Mouse (Mus musculus) adrenal gland, adult 2 months (tissue): ENCODE data around the gene Hist1h4f. TPM values are rescaled to one million over a fixed set of nuclear protein-coding genes. Genes with fewer than 3 reads are reported as not detected.
"Not testable (repeated sequence)": the region's sequence is repeated elsewhere in the genome, so short reads cannot be mapped to it uniquely, and the experiment has no call there.

Source experiments
- DNase-seq: peaks from one replicate; pipeline ENCODE4 v3.0.0; 2021
- polyA plus RNA-seq: library from polyadenylated mRNA; depleted of rRNA; stranded (reverse); fragments of >200 nt; gene quantifications from 2 replicates; pipeline ENCODE4 v1.2.3, GENCODE M21; 2012
- total RNA-seq, 2 experiments: library from RNA; stranded (reverse); gene quantifications; 2 replicates each; pipeline ENCODE4 v1.2.3; 2021

Hist1h4f gene
- total and polyA plus RNA-seq, 3 experiments: 0.40 to 51.6 (median 37.2) TPM

DNA sequence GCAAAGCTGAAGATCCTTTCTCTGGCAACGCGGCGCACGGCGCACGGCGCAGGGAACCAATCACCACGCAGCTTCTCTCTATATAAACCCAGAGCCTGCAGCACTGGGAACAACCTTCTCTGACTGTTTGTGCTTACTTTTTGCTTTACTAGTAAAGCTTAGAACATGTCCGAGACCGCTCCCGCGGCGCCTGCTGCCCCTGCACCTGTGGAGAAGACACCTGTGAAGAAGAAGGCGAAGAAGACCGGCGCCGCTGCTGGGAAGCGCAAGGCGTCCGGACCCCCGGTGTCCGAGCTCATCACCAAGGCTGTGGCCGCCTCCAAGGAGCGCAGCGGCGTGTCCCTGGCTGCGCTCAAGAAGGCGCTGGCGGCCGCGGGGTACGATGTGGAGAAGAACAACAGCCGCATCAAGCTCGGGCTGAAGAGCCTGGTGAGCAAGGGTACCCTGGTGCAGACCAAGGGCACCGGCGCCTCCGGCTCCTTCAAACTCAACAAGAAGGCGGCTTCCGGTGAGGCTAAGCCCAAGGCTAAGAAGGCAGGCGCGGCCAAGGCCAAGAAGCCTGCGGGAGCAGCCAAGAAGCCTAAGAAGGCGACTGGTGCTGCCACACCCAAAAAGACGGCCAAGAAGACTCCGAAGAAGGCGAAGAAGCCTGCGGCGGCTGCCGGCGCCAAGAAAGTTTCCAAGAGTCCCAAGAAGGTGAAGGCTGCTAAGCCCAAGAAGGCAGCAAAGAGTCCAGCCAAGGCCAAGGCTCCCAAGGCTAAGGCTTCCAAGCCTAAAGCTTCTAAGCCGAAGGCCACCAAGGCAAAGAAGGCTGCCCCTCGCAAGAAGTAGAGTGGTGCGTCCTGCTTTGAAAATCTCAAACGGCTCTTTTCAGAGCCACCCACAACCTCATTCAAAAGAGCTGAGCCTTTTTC lies 3.7 kb upstream of the Hist1h4f start:
- DNase-seq: peak; percentile 83

DNA sequence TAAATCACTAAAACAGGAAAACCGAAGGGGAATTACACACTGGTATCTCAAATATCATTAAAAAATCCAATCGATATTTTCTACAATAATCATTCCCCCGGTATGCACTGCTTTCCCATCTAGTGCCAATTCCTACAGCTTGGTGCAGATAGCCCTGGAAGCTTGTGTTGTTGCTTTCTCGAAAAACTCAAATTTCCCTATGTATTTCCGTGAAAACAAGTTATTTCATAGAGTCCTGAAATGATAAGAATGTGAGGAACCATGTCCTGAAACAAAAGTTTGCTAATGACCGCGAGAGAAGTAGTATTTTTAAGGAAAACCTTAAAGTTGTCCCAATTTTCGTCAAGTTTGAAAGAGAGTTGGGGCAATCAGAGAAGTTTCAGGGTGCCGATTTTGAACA lies 2.9 kb upstream of the Hist1h4f start:
- no peak for DNase-seq

DNA sequence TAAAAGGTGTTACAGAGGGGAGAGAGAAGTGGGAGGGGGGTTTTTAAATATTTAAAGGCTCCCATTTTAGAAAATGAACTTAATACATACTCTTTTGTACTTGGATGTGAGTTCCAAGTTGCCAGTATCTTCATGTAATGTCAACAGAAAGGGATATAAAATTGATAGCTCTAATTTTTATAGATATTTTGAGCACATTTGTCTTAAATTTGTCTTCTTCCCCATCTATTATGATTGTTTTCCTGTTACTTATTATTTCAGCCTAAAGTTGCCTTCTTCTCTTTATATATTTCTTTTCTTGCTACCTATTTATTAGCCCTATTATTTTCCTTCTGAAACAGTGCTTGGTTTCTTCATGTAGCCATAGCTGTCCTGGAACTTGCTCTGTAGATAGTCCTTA lies 1.5 kb upstream of the Hist1h4f start, which contains the start of gene Hist1h1d:
Hist1h1d (plus strand) TSS at position 301 of the 400 bp plus-strand sequence.
- no peak for DNase-seq

DNA sequence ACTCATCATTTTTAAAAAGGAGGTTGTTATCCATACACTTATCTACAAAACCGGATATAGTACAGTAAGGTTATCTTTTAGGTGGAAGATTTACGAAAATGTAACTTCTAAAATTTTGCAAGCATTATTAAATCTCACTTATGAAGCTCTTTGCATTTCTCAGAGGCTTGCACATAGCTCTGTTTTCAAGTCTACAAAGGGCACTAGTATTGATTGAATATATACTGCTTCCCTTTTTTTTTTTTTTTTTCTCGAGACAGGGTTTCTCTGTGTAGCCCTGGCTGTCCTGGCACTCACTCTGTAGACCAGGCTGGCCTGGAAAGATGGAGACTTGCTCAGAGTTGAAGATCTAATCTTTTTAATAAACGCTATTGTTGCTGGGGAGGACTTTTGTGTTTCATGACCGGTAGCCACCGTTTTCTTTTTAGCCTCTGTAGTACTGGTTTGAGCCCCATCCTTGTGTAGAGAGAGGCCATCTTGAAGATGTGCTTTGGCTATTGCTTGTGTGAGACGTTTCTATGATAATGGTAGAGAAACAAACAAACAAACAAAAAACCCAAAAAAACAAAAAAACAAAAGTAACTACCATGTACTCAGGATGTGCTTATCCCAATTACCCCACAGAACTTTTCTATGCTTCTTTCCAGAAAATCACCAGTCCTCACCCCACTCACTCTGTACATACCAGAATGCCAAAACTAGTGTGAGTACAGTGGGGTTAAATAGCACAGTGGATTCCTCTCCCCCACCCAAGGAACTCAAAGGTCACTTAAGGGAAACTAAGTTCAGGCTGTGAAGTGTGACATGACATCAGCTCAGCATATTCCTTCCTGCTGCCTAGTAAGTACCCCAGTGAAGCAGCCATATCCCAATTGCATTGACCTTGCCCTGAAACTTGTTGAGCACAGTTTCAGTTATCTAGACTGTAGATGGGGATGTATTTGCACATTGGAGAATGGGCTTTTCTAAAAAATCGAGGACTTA lies 775 bp upstream of the Hist1h4f start:
- no peak for DNase-seq

DNA sequence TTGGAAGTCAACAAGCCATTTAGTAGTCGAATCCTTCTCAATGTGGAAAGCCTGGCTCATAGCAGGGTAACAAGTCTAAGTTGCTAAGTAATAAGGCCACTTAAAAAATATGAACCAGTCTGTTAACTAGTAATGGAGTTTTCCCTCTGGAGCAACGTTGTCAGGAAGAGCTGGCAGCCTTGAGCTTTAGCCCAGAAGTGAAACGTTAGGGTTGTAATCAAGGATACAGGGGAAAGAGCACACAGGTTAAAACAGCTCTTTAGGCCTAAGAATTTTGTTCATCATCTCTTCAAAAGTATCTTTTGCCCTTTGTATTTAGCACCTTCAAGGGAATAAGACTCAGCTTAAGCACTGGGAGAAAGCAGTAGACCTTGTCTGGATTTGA lies 695 bp downstream of the Hist1h4f start:
- no peak for DNase-seq

DNA sequence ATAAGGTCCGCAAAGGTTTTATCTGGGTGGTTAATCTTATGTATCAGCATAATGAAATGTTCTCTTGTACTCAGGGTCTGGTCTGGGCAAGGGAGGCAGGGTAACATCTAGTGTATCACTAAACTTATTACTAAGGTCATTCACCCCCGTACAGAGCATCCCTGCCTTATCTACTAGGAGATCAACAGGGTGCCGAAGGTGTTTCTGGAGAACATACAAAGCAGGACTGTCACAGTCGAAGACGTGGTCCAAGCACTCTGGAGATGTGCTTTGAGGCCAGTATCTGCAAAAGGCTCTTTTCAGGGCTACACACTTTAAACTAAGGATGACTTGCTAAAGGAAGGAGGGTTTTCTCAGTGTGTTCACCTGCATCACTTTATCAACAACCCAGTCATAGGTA lies 4.8 kb downstream of the Hist1h4f start:
- DNase-seq: no peak

DNA sequence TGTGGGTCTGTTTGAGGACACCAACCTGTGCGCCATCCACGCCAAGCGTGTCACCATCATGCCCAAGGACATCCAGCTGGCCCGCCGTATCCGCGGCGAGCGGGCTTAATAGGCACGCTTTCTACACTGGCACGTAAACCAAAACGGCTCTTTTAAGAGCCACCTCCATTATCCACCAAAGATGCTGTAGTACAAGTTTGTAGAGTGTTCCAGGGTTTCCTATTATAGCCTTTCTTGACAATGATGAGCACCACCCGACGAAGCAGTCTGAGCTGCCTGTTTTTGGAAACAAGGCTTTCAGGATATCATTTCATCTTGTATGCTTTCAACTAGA lies 6.7 kb downstream of the Hist1h4f start:
- peak; percentile 47 for DNase-seq

DNA sequence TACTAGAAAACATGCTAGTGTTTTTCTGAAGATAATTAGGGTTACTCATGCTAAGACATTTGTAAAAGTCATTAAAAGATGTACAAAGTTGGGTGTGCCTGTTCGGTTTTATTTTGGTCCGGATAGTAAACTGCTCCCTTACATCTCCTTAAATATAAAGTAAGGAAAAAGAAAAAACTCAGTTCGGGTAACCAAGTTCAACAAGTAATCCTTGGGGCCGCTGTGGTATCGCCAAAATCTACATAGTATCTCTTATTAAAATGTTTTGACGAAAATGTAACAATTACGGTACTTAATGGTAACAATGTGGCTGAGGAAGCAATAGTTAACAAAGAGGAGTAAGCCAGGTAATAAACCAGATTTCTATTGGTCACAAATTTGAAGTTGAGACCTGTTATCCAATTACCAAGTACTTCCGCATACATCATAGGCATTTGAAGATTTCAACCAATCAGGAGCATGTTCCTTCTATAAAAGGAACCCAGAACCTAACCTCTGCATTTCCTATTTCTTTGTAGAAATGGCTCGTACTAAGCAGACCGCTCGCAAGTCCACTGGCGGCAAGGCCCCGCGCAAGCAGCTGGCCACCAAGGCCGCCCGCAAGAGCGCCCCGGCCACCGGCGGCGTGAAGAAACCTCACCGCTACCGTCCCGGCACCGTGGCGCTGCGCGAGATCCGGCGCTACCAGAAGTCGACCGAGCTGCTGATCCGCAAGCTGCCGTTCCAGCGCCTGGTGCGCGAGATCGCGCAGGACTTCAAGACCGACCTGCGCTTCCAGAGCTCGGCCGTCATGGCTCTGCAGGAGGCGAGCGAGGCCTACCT lies 7.3 kb downstream of the Hist1h4f start, which contains the start of gene Hist1h3f:
Hist1h3f (plus strand) TSS at position 88 of the 822 bp plus-strand sequence.
- peak; percentile 86 for DNase-seq

DNA sequence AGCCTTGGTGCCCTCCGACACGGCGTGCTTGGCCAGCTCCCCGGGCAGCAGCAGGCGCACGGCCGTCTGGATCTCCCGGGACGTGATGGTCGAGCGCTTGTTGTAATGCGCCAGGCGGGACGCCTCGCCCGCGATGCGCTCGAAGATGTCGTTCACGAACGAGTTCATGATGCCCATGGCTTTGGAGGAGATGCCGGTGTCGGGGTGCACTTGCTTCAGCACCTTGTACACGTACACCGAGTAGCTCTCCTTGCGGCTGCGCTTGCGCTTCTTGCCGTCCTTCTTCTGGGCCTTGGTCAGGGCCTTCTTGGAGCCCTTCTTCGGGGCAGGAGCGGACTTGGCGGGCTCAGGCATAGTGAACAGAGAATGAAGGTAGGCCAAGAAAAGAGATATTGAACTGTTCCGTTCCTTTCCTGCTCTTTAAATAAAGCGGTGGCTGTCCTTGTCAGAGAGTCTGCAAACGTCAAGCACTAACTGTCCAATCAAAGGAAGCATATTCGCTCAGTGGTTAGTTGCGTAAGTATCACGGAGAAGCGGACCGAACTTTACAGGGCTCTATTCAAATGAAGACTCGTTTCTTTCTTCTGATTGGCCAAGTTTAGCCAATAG lies 8.3 kb downstream of the Hist1h4f start, which contains the start of gene Hist1h2bh:
Hist1h2bh (minus strand) TSS at position 394 of the 609 bp plus-strand sequence.
- DNase-seq: peak; percentile 84

DNA sequence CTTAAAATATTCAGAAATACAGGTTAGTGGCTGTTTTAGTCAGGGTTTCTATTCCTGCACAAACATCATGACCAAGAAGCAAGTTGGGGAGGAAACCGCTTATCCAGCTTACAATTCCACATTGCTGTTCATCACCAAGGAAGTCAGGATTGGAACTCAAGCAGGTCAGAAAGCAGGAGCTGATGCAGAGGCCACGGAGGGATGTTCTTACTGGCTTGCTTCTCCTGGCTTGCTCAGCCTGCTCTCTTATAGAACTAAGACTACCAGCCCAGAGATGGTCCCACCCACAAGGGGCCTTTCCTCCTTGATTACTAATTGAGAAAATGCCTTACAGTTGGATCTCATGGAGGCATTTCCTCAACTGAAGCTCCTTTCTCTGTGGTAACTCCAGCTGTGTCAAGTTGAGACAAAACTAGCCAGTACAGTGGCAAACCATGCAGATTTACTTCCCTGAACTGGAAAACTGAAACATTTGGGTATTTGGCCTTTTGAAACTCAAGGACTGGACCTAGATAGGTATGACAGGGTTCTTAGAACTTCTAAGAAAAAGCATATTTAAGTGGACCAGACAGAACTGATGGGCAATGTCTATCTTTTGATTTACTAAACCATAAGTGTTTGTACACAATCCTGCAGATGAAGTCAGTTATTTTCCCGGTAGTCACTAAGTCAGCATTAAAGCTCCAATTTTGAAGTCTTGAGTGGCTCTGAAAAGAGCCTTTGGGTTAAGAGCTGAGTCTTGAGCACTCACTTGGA lies 9.0 kb downstream of the Hist1h4f start:
- DNase-seq: not testable (repeated sequence)

DNA sequence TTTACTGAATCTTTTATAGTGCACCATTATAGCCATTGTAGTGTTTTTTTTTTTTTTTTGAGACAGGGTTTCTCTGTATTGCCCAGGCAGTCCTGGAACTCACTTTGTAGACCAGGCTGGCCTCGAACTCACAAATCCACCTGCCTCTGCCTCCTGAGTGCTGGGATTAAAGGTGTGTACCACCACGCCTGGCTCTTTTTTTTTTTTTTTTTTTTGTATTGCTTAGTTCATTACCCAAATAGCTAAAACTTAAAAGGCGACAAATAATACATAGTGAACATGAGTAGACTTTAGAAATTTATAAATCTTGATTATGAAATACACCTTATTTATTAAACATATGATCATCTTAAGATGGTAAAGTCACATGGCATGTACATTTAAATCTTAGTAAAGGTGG lies 10.0 kb downstream of the Hist1h4f start:
- DNase-seq: no peak

DNA sequence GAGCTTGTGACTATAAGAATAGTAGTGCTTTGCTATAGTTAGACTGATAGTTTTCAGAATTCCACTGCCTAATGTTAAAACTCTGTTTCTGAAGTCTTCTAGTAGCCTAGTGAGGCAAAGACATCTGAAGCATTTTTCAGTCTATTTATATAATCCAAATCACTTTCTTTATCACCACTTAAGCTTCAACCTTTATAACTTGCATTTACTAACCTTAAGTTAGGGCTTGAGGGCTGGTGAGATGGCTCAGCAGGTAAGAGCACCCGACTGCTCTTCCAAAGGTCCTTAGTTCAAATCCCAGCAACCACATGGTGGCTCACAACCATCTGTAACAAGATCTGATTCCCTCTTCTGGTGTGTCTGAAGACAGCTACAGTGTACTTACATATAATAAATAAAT lies 11.6 kb downstream of the Hist1h4f start:
- not testable (repeated sequence) for DNase-seq

DNA sequence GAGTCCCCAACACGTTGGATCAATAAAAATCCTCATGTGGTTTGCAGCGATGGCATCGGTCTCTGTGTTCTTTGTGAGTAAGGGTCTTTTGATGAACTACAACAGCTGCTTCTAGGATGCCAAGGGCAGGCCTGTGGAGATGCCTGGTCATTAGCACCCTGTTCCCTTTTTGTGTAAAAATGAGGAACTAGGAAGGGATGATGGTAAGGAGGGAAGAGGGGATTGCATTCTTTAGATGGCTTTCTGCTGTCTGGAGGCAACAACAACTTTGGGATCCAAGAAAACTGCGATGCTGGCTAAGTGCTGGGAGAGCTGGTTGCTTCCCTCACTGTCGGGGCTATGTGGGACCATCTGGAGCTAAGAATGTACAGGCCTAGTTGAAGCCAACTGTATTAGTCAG lies 13.2 kb downstream of the Hist1h4f start:
- no peak for DNase-seq

DNA sequence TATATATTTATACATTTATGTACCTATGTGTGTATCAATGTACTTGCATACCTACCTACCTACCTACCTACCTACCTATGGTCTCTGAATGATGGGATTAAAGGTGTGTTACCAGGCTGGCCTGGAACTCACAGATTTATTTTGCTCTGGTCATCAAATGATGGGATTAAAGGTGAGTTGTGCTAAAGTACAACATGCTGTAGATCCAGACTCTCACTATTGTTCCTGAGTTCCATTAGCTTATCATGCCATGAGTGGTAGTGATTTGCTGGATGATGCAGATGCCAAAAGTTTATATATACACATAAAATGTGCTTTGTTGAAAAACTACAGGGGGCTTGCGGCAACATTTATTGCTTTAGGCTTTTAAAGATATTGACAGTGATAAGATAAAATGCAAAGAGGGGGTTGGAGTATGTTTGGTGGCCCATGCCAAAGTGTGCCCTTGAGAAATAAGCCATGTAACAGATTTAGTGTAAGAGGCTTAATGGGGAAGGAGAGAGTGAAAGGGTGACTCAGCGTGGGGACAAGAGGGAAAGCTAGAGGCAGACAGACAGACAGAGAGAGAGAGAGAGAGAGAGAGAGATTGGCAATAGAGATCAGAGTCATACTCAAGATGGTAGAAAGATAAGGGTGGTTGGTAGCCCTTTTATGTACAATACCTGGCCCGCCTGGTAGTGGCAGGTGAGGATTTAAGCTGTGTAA lies 14.3 kb downstream of the Hist1h4f start:
- no peak for DNase-seq

DNA sequence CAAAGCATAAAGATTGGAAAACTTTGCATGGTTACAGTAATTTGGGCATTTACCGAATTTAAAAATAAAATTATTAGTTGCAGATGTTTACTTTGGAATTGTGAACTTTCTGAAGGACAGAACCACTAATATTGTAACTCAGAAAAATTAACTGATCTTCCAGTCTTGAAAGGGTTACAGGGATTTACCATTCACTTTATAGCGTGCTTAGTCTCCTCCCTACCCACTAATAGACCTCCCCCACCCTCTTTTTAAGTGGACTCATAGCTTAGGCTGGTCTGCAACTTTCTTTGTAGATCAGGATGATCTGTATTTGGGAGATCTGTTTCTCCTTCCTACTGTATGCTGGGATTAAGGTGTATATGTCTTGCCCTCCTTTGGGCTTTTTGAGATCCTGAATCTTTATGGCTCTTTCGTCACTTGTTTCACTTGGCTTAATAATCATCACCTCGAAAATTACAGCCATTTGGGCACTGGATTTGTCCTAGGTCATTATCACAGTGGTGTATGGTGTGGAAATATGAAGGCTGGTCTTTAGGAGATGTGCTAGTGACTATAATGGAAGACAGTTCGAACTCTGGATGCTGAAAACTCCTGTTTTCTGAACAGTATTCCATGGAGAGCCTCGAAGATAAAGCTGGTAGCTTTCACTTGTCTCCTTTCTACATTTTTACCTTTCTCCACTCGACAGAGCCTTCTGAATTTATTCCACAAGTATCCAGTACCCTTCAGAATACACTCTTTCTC lies 15.2 kb downstream of the Hist1h4f start:
- no peak for DNase-seq

DNA sequence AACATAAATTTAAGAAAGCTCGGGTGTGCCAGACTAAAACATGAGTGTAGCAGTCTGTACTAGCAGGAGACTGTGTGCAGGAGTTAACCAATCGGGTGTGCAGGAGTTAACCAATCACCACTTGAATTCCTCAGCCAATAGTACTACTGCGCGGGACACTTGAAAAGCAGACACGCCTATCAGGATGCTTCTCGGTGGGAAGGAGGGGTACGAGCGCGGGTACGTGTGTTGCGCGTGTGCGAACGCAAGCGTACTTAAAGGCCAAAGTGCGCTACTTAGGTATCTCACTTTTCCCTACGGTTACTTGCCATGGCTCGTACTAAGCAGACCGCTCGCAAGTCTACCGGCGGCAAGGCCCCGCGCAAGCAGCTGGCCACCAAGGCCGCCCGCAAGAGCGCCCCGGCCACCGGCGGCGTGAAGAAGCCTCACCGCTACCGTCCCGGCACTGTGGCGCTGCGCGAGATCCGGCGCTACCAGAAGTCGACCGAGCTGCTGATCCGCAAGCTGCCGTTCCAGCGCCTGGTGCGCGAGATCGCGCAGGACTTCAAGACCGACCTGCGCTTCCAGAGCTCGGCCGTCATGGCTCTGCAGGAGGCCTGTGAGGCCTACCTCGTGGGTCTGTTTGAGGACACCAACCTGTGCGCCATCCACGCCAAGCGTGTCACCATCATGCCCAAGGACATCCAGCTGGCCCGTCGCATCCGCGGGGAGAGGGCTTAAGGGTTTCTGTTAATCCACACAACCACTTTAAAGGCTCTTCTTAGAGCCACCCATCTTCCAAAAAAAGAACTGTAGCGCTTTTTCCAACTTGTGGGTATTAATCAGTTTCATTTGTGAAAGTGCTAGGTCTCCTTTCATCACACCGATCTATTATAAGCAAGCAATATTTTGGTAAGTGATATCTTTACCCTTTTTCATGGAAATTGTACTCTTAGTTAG lies 16.0 kb downstream of the Hist1h4f start, which contains the start of gene Hist1h3g:
Hist1h3g (plus strand) TSS at position 286 of the 939 bp plus-strand sequence.
- DNase-seq: peak; percentile 90

DNA sequence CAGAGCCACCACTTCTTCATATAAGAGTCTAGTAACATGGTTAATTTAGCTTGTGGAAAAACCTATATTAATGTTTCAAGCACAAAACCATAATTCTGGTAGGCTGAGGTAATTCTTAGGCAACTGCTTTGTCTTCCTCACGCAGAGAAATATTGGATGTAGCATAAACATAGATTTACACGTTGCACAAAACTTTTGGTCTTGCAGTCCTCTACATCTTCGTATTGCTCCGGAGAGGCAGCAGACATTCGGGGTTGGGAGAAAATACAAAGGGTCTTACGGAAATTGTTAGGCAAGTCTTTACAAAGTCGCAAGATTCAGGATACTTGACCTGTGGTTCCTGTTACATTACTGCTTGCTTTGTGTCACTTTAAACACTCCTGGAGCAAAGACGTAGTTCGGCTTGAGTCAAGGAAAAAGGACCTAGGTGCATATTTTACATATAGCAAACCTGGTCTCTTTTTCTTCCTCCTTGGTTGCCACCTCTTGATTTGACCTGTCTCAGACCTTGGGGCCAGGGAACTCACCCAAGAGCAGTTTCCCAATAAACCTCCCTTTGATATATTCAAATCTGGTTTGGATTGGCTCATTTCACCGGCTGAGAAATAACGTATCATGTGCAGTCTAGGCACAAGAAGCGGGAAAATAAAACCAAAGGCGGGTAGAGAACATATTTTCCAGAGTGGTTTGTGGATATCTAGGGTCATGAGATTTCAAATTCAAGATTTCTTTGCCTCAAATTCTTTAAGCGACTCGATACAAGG lies 16.9 kb downstream of the Hist1h4f start:
- DNase-seq: peak; percentile 39
